Mouse (Mus musculus): ENCODE measurements around the gene Lysmd3.
"Not testable (repeated sequence)": the region's sequence is repeated elsewhere in the genome, so short reads cannot be mapped to it uniquely, and the experiment has no call there.

Lysmd3 gene

GRCm38 (mm10) chr13:81657351-81658052, at the start of gene Lysmd3:
Gene Lysmd3 (plus strand): TSS chr13:81657663.
- DNase-seq (ENCODE audit: low spot score) = peak; percentile 95

GRCm38 (mm10) chr13:81610349-81610748, 47.1 kb upstream of the Lysmd3 start:
- DNase-seq (ENCODE audit: low spot score) = no peak

GRCm38 (mm10) chr13:81627861-81628260, 29.6 kb upstream of the Lysmd3 start:
- not testable (repeated sequence) for DNase-seq (ENCODE audit: low spot score)

GRCm38 (mm10) chr13:81628631-81629190, 28.8 kb upstream of the Lysmd3 start:
- DNase-seq (ENCODE audit: low spot score) = no peak

- DNase-seq (ENCODE audit: low spot score) = no peak
These were observed 28.1 kb upstream of the Lysmd3 start for GRCm38 (mm10) chr13:81629395-81629794.

- DNase-seq (ENCODE audit: low spot score) = no peak
These were observed 26.9 kb upstream of the Lysmd3 start for GRCm38 (mm10) chr13:81630566-81630965.

- peak; percentile 72 for DNase-seq (ENCODE audit: low spot score)
These were observed 24.6 kb upstream of the Lysmd3 start, which contains the start of gene Adgrv1 for GRCm38 (mm10) chr13:81632720-81633415. Gene Adgrv1 (minus strand): TSS chr13:81633154.

GRCm38 (mm10) chr13:81639624-81640023, 17.8 kb upstream of the Lysmd3 start:
- DNase-seq (ENCODE audit: low spot score) = no peak

GRCm38 (mm10) chr13:81640881-81641280, 16.6 kb upstream of the Lysmd3 start:
- peak; percentile 26 for DNase-seq (ENCODE audit: low spot score)

GRCm38 (mm10) chr13:81641289-81642045, 16.0 kb upstream of the Lysmd3 start:
- peak; percentile 72 for DNase-seq (ENCODE audit: low spot score)

GRCm38 (mm10) chr13:81642491-81643149, 14.8 kb upstream of the Lysmd3 start:
- DNase-seq (ENCODE audit: low spot score) = no peak

- DNase-seq (ENCODE audit: low spot score) = no peak
These were observed 13.4 kb upstream of the Lysmd3 start for GRCm38 (mm10) chr13:81644047-81644565.

- DNase-seq (ENCODE audit: low spot score) = no peak
These were observed 11.1 kb upstream of the Lysmd3 start for GRCm38 (mm10) chr13:81646348-81646747.

GRCm38 (mm10) chr13:81650382-81650781, 7.1 kb upstream of the Lysmd3 start:
- not testable (repeated sequence) for DNase-seq (ENCODE audit: low spot score)

GRCm38 (mm10) chr13:81656091-81656850, 1.2 kb upstream of the Lysmd3 start:
- peak; percentile 12 for DNase-seq (ENCODE audit: low spot score)

- DNase-seq (ENCODE audit: low spot score) = no peak
These were observed 484 bp upstream of the Lysmd3 start for GRCm38 (mm10) chr13:81657008-81657350.

GRCm38 (mm10) chr13:81658053-81658752, 740 bp downstream of the Lysmd3 start:
- peak; percentile 34 for DNase-seq (ENCODE audit: low spot score)

- DNase-seq (ENCODE audit: low spot score) = no peak
These were observed 6.3 kb downstream of the Lysmd3 start for GRCm38 (mm10) chr13:81663566-81664330.

- DNase-seq (ENCODE audit: low spot score) = peak; percentile 62
These were observed 6.9 kb downstream of the Lysmd3 start for GRCm38 (mm10) chr13:81664331-81664698.
